Mouse (Mus musculus) lung, embryonic 14.5 days (tissue): Measurements from ENCODE around the gene Agpat3. TPM values are rescaled to one million over a fixed set of nuclear protein-coding genes. Genes with fewer than 3 reads are reported as not detected.

Experiments used
- ATAC-seq: fragments of 200-750 bp; cut with Nextera tagmentation; 2 replicates; pipeline ENCODE4 v1.8.0; 2017; ENCODE audit warnings: mild to moderate bottlenecking, moderate TSS enrichment, moderate library complexity; ENCODE audit not compliant: insufficient read depth
- DNase-seq: peaks from one replicate; pipeline ENCODE4 v3.0.0-alpha.2; 2015
- H3K27ac ChIP-seq: fragments of 300-500 bp; sonication (generic); 2 replicates; pipeline ENCODE4 v1.5.1; 2014; ENCODE audit warnings: low read depth, mild to moderate bottlenecking, moderate library complexity
- H3K27me3 ChIP-seq: fragments of 300-500 bp; sonication (generic); 2 replicates; pipeline ENCODE4 v1.6.1; 2014; ENCODE audit warnings: low read length, control low read depth; ENCODE audit not compliant: insufficient read depth
- H3K36me3 ChIP-seq: fragments of 300-500 bp; sonication (generic); 2 replicates; pipeline ENCODE4 v1.6.1; 2014; ENCODE audit warnings: control low read depth; ENCODE audit not compliant: insufficient read depth
- H3K4me1 ChIP-seq: fragments of 300-500 bp; sonication (generic); 2 replicates; pipeline ENCODE4 v1.6.1; 2014; ENCODE audit warnings: antibody characterized with exemption, control low read depth; ENCODE audit not compliant: insufficient read depth
- H3K4me2 ChIP-seq: fragments of 300-500 bp; sonication (generic); 2 replicates; pipeline ENCODE4 v1.6.1; 2014; ENCODE audit warnings: mild to moderate bottlenecking
- H3K4me3 ChIP-seq: fragments of 300-500 bp; sonication (generic); 2 replicates; pipeline ENCODE4 v1.5.1; 2014; ENCODE audit warnings: low read depth, low read length
- H3K9ac ChIP-seq: fragments of 300-500 bp; sonication (generic); 2 replicates; pipeline ENCODE4 v1.6.1; 2014
- H3K9me3 ChIP-seq: fragments of 300-500 bp; sonication (generic); 2 replicates; pipeline ENCODE4 v1.6.1; 2016; ENCODE audit warnings: low read depth, low read length, control low read depth
- CTCF ChIP-seq: IDR thresholded peaks from 2 replicates; pipeline ENCODE4 v1.5.1; 2016; ENCODE audit warnings: antibody characterized with exemption, low read depth
- WGBS: fragments of 180-500 bp; shearing (Covaris S2); extraction: QIAGEN DNeasy Blood & Tissue Kit; methylation state at CpG from one replicate; pipeline ENCODE4 v1.1.7; 2014; 5-methylcytosine and 5-hydroxymethylcytosine counted together
- polyA plus RNA-seq: library from polyadenylated mRNA; unstranded; fragments of >200 nt; fragmentation: Nextera tagmentation; extraction: Ambion mirVana; gene quantifications from 2 replicates; pipeline ENCODE4 v1.2.1, GENCODE M21; 2014

The Agpat3 gene
- polyA plus RNA-seq, 1 experiment from 2014 or later, result 62.1 TPM

- no peaks in the 10 kb centered on the region for H3K4me1 ChIP-seq
- no peak overlapping the region for H3K9ac ChIP-seq
- no peaks in the 10 kb centered on the region for H3K27me3 ChIP-seq
- no peak overlapping the region for H3K4me3 ChIP-seq
- peak; percentile 25 for DNase-seq
- 23% methylated on average over 9 of the region's 9 CpGs for WGBS
- no peak overlapping the region for H3K27ac ChIP-seq
- TF ChIP-seq CTCF, result no peak
- peaks cover 40% of the 10 kb centered on the region for H3K36me3 ChIP-seq
- H3K9me3 ChIP-seq, result no peaks in the 10 kb centered on the region
- 0 out of 2 replicates have a peak, but pooled peaks have one; percentile 13 for ATAC-seq
- H3K4me2 ChIP-seq, result no peak overlapping the region
Observed at GRCm38 (mm10) chr10:78272932-78273331, 79.4 kb downstream of the Agpat3 start.

DNA sequence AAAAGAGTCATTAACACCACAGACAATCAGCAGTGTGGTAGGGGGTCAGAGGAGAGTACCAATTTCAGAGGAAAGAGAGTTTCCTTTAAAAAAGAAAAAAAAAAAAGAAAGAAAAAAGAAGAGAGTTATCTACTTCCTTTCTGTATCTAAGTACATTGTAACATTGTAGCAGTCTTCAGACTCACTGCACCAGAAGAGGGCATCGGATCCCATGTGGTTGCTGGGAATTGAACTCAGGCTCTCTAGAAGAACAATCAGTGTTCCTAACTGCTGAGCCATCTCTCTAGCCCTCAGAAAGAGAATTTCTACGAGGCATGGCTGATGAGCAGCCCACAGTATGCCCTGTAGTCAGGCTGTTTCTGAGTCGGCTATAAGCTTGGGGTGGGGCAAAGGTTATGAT lies 86.4 kb downstream of the Agpat3 start:
- ATAC-seq, result no peak
- Histone ChIP-seq H3K27ac (no peak overlapping the region), H3K9ac (no peak overlapping the region), H3K4me2 (no peak overlapping the region), H3K36me3 (no peaks in the 10 kb centered on the region), H3K27me3 (no peaks in the 10 kb centered on the region), H3K9me3 (no peaks in the 10 kb centered on the region), H3K4me1 (no peaks in the 10 kb centered on the region), H3K4me3 (no peak overlapping the region)
- no peak for DNase-seq
- 67% methylated on average over 3 of the region's 3 CpGs for WGBS
- no peak for TF ChIP-seq CTCF

DNA sequence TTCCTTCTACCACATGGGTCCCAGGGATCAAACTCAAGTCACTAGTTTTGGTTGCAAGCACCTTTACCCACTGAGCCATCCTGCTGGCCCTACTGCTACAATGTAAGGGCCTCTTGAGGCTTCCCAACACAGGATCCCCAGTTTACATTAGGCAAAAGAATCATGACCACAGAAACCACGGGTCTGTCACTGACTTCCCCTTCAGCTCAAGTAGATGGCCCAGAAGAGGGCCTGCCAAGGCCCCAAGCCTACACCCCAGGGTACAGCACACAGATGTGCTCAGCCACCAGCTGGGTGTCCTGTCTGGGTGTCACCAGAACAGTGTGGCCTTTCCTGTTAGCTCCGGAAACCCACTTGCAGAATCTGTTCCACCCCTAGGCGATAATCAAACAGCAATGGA lies 87.6 kb downstream of the Agpat3 start:
- H3K9me3 ChIP-seq, result no peaks in the 10 kb centered on the region
- no peaks in the 10 kb centered on the region for H3K4me1 ChIP-seq
- no peak for TF ChIP-seq CTCF
- H3K27ac ChIP-seq, result no peak overlapping the region
- no peak overlapping the region for H3K4me2 ChIP-seq
- no peak for DNase-seq
- no peaks in the 10 kb centered on the region for H3K27me3 ChIP-seq
- H3K9ac ChIP-seq, result no peak overlapping the region
- no peaks in the 10 kb centered on the region for H3K36me3 ChIP-seq
- WGBS, result 77% methylated on average over 3 of the region's 3 CpGs
- H3K4me3 ChIP-seq, result no peak overlapping the region
- no peak for ATAC-seq

DNA sequence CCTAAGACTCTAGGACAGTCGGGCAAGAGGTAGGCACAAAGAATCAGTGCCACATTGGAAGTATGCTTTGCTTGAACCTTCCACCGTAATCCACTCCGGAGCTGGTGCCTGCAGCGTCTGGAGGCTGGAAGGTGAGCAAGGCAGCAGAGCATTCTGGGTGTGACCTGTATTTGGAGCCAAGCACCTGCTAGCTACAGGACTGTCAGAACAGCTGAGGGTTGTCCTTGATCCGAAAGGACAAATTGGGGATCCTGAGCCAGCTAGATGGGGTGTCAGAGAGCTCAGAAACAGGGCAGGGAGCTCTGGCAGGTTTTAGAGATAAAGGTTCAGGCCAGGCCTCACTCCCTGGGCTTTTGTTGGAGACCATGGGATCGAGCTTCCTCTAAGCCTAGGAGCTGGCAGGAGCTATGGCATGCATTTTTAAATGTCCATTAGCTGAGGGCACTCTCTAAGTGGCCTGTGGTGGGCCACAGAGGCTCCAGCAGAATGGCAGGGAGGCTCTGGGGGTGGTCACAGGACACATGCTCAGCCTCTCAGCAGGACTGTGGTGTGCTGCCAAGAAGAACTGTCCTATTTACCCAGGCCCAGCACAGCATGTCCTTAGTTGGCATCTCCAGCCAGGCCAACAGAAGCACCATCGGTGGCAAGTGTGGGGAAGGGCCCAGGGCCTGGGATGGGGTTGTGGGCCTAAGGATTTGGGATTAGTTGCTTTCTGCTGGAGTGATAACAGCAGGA lies 91.2 kb downstream of the Agpat3 start:
- Histone ChIP-seq H3K4me1 (no peaks in the 10 kb centered on the region), H3K27me3 (no peaks in the 10 kb centered on the region), H3K36me3 (no peaks in the 10 kb centered on the region), H3K9ac (no peak overlapping the region), H3K9me3 (no peaks in the 10 kb centered on the region), H3K27ac (no peak overlapping the region), H3K4me3 (no peak overlapping the region), H3K4me2 (no peak overlapping the region)
- ATAC-seq (no peak), DNase-seq (no peak)
- 67% methylated on average over 7 of the region's 7 CpGs for WGBS
- no peak for TF ChIP-seq CTCF

- ATAC-seq, result peak; percentile 44; the same call in 1 of the 2 replicates
- Histone ChIP-seq H3K27ac (no peak overlapping the region), H3K36me3 (no peaks in the 10 kb centered on the region), H3K4me1 (no peaks in the 10 kb centered on the region), H3K4me3 (no peak overlapping the region), H3K4me2 (no peak overlapping the region), H3K9me3 (no peaks in the 10 kb centered on the region), H3K9ac (no peak overlapping the region), H3K27me3 (no peaks in the 10 kb centered on the region)
- TF ChIP-seq CTCF, result no peak
- 12% methylated on average over 5 of the region's 5 CpGs for WGBS
- peak; percentile 56 for DNase-seq
Observed at GRCm38 (mm10) chr10:78260322-78260721, 92.0 kb downstream of the Agpat3 start.

DNA sequence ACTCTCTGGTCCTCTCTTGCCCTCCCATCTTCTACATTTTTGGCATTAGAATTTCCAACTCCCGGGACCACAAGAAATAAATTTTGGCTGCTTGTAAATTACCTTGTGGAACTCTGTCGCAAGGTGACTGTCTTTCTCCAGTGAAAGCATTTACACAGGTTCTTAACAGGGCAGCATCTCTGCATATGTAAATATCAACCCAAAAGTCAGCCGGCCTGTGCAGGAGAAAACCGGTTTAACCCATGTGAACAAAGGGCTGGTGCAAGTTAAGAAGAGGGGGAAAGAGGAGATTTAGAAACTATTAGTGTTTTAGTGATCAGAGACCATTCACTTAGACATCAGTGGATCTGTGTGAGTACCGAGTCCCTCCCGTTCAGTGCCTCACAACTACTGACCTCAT lies 92.6 kb downstream of the Agpat3 start:
- no peaks in the 10 kb centered on the region for H3K36me3 ChIP-seq
- DNase-seq (peak; percentile 6), ATAC-seq (no peak)
- H3K9ac ChIP-seq, result no peak overlapping the region
- no peak overlapping the region for H3K27ac ChIP-seq
- H3K27me3 ChIP-seq, result no peaks in the 10 kb centered on the region
- WGBS, result 34% methylated on average over 6 of the region's 6 CpGs
- H3K4me1 ChIP-seq, result no peaks in the 10 kb centered on the region
- no peak overlapping the region for H3K4me2 ChIP-seq
- no peaks in the 10 kb centered on the region for H3K9me3 ChIP-seq
- no peak overlapping the region for H3K4me3 ChIP-seq
- no peak for TF ChIP-seq CTCF

GRCm38 (mm10) chr10:78259230-78259629 lies 93.1 kb downstream of the Agpat3 start:
- Histone ChIP-seq H3K4me2 (no peak overlapping the region), H3K9ac (no peak overlapping the region), H3K36me3 (no peaks in the 10 kb centered on the region), H3K27ac (no peak overlapping the region), H3K4me1 (no peaks in the 10 kb centered on the region), H3K27me3 (no peaks in the 10 kb centered on the region), H3K4me3 (no peak overlapping the region), H3K9me3 (no peaks in the 10 kb centered on the region)
- no peak for DNase-seq
- WGBS, result 59% methylated on average over 5 of the region's 5 CpGs
- no peak for TF ChIP-seq CTCF
- no peak for ATAC-seq
